Mouse (Mus musculus) CH12.LX (cell line): ENCODE results near the gene Alox12e. TPM values are rescaled to one million over a fixed set of nuclear protein-coding genes. Genes with fewer than 3 reads are reported as not detected.

ENCODE experiments used
- DNase-seq: peaks from one replicate; pipeline ENCODE4 v3.0.0-alpha.2; 2013; ENCODE audit errors: extremely low read depth
- H3K27ac ChIP-seq: 2 replicates; pipeline ENCODE4 v1.5.1; 2012; ENCODE audit warnings: low read depth, mild to moderate bottlenecking, control low read depth, moderate library complexity; ENCODE audit not compliant: insufficient read depth
- H3K27me3 ChIP-seq: replicated peaks from 2 replicates; pipeline ENCODE3; 2012; ENCODE audit warnings: inconsistent platforms
- H3K36me3 ChIP-seq, 2 experiments: replicated peaks in 1 of 2; 2 replicates each; pipeline versions ENCODE3 to v1.6.1; 2012; ENCODE audit warnings: inconsistent platforms in 1 of 2, low read length in 1 of 2, mild to moderate bottlenecking in 1 of 2, mixed read lengths in 1 of 2, moderate library complexity in 1 of 2; ENCODE audit not compliant: control insufficient read depth in 1 of 2, insufficient read depth in 1 of 2
- H3K4me1 ChIP-seq, 2 experiments: 2 replicates each; pipeline ENCODE4 v1.6.1; 2012; ENCODE audit warnings: inconsistent platforms in 1 of 2, moderate library complexity in 1 of 2; ENCODE audit not compliant: insufficient read depth in 2 of 2, control insufficient read depth in 1 of 2
- H3K4me2 ChIP-seq: 2 replicates; pipeline ENCODE4 v1.6.1; 2012; ENCODE audit warnings: low read depth, mild to moderate bottlenecking, control low read depth; ENCODE audit not compliant: poor library complexity, insufficient read depth, severe bottlenecking
- H3K4me3 ChIP-seq, 3 experiments: fragments of 150-350 bp in 1 of 3; sonication (generic) in 1 of 3; replicated peaks in 1 of 3; 2 replicates each; pipeline versions ENCODE3 to v1.5.1; 2011 to 2012; ENCODE audit warnings: low read depth in 2 of 3, low read length in 2 of 3, mild to moderate bottlenecking in 2 of 3, moderate library complexity in 2 of 3, control low read depth in 1 of 3, improper control_type of control experiment in 1 of 3, inconsistent platforms in 1 of 3, mixed read lengths in 1 of 3; ENCODE audit not compliant: poor library complexity in 1 of 3
- H3K79me2 ChIP-seq: replicated peaks from 2 replicates; pipeline ENCODE4 v1.6.1; 2012; ENCODE audit warnings: mild to moderate bottlenecking, moderate library complexity; ENCODE audit not compliant: control insufficient read depth, poor library complexity, insufficient read depth, severe bottlenecking; ENCODE audit errors: extremely low read depth
- H3K9ac ChIP-seq: 2 replicates; pipeline ENCODE4 v1.6.1; 2012; ENCODE audit warnings: low read depth, mild to moderate bottlenecking, control low read depth, moderate library complexity; ENCODE audit not compliant: insufficient read depth
- H3K9me3 ChIP-seq: replicated peaks from 2 replicates; pipeline ENCODE3; 2012; ENCODE audit warnings: low read length, inconsistent platforms, mixed read lengths
- CHD1 ChIP-seq: IDR thresholded peaks from 2 replicates; pipeline ENCODE4 v1.6.1; 2012; ENCODE audit warnings: low read depth, low read length, improper control_type of control experiment, inconsistent platforms
- CHD2 ChIP-seq: IDR thresholded peaks from 2 replicates; pipeline ENCODE4 v1.6.1; 2011; ENCODE audit warnings: low read length, improper control_type of control experiment
- ETS1 ChIP-seq: conservative IDR thresholded peaks from 2 replicates; pipeline ENCODE4 v1.6.1; 2012; ENCODE audit warnings: low read depth, mild to moderate bottlenecking, inconsistent platforms, low read length, improper control_type of control experiment, moderate library complexity
- IRF4 ChIP-seq: IDR thresholded peaks from 2 replicates; pipeline ENCODE4 v1.6.1; 2014; ENCODE audit warnings: low read depth, mild to moderate bottlenecking, inconsistent platforms, low read length, improper control_type of control experiment
- JUND ChIP-seq: conservative IDR thresholded peaks from 2 replicates; pipeline ENCODE4 v1.6.1; 2011; ENCODE audit warnings: low read depth, low read length, improper control_type of control experiment
- KAT2A ChIP-seq: IDR thresholded peaks from 2 replicates; pipeline ENCODE4 v1.6.1; 2012; ENCODE audit warnings: low read length, improper control_type of control experiment, inconsistent platforms; ENCODE audit not compliant: insufficient replicate concordance
- MAFK ChIP-seq: IDR thresholded peaks from 2 replicates; pipeline ENCODE4 v1.6.1; 2011; ENCODE audit warnings: low read length, improper control_type of control experiment; ENCODE audit not compliant: insufficient replicate concordance
- MAX ChIP-seq: IDR thresholded peaks from 2 replicates; pipeline ENCODE4 v1.6.1; 2011; ENCODE audit warnings: low read length, improper control_type of control experiment
- MEF2A ChIP-seq: IDR thresholded peaks from 2 replicates; pipeline ENCODE4 v1.6.1; 2014; ENCODE audit warnings: low read depth, mild to moderate bottlenecking, inconsistent platforms, low read length, improper control_type of control experiment, borderline replicate concordance
- MYC ChIP-seq: IDR thresholded peaks from 2 replicates; pipeline ENCODE4 v1.6.1; 2011; ENCODE audit warnings: low read depth, mild to moderate bottlenecking, improper control_type of control experiment, low read length
- RCOR1 ChIP-seq: conservative IDR thresholded peaks from 2 replicates; pipeline ENCODE4 v1.6.1; 2012; ENCODE audit warnings: low read depth, mild to moderate bottlenecking, inconsistent platforms, low read length, improper control_type of control experiment
- SMC3 ChIP-seq: IDR thresholded peaks from 2 replicates; pipeline ENCODE4 v1.6.1; 2011; ENCODE audit warnings: low read depth, low read length, improper control_type of control experiment
- ZC3H11A ChIP-seq: IDR thresholded peaks from 2 replicates; pipeline ENCODE4 v1.6.1; 2012; ENCODE audit warnings: low read depth, mild to moderate bottlenecking, inconsistent platforms, low read length, improper control_type of control experiment
- ZKSCAN1 ChIP-seq: IDR thresholded peaks from 2 replicates; pipeline ENCODE4 v1.6.1; 2012; ENCODE audit warnings: low read depth, inconsistent platforms, low read length, improper control_type of control experiment, borderline replicate concordance
- ZMIZ1 ChIP-seq: IDR thresholded peaks from 2 replicates; pipeline ENCODE4 v1.6.1; 2012; ENCODE audit warnings: low read depth, mild to moderate bottlenecking, inconsistent platforms, low read length, improper control_type of control experiment
- dilution Hi-C: fragments of 300-500 bp; cut with MboI; formaldehyde crosslinking; loops from 2 replicates; pipeline ENCODE4 v1.14.3; 2020; ENCODE audit warnings: low sequenced_read_pairs; ENCODE audit not compliant: extremely low pct_unique_long_range_greater_than_20kb, extremely low pct_ligation_motif_present
- in situ Hi-C: fragments of 300-500 bp; cut with MboI; formaldehyde crosslinking; loops from 3 replicates; pipeline ENCODE4 v1.14.3; 2019; ENCODE audit warnings: low sequenced_read_pairs, low pct_ligation_motif_present, low pct_unique_long_range_greater_than_20kb, mixed read lengths
- polyA plus RNA-seq: library from polyadenylated mRNA; unstranded; fragments of >175 nt; gene quantifications from 2 replicates; pipeline ENCODE4 v1.2.1, GENCODE M21; 2012; ENCODE audit warnings: low read depth; ENCODE audit not compliant: insufficient read length
- total RNA-seq, 2 experiments: library from RNA; depleted of rRNA; stranded (reverse); fragments of 300-350 nt in 1 of 2; fragments of >200 nt in 1 of 2; gene quantifications; 2 replicates each; pipeline ENCODE4 v1.2.3; 2012 to 2014

Gene Alox12e
- total and polyA plus RNA-seq, 3 experiments = 0.21 TPM; not detected in 2

GRCm38 (mm10) chr11:70271641-70272040, 50.8 kb downstream of the Alox12e start:
- H3K27ac ChIP-seq = no peak overlapping the region
- in situ Hi-C loops (no loop called here), dilution Hi-C loops (no loop called here)
- H3K4me1 ChIP-seq = no peaks in the 10 kb centered on the region
- H3K36me3 ChIP-seq = no peaks in the 10 kb centered on the region
- H3K4me3 ChIP-seq = no peak overlapping the region
- H3K9ac ChIP-seq = no peak overlapping the region
- no peak for DNase-seq
- no peaks in the 10 kb centered on the region for H3K9me3 ChIP-seq
- no peaks in the 10 kb centered on the region for H3K79me2 ChIP-seq
- H3K27me3 ChIP-seq = peaks cover 43% of the 10 kb centered on the region
- TF ChIP-seq ETS1 = no peak
- no peak for TF ChIP-seq KAT2A
- TF ChIP-seq ZC3H11A = no peak
- no peak for TF ChIP-seq IRF4
- no peak for TF ChIP-seq MAFK
- TF ChIP-seq RCOR1 = no peak
- TF ChIP-seq MAX = no peak
- no peak for TF ChIP-seq ZKSCAN1
- TF ChIP-seq SMC3 = no peak
- TF ChIP-seq CHD2 = no peak
- no peak for TF ChIP-seq MYC
- no peak for TF ChIP-seq ZMIZ1
- TF ChIP-seq CHD1 = no peak
- TF ChIP-seq, all 38 proteins: peak for 0
- no peak overlapping the region for H3K4me2 ChIP-seq

DNA sequence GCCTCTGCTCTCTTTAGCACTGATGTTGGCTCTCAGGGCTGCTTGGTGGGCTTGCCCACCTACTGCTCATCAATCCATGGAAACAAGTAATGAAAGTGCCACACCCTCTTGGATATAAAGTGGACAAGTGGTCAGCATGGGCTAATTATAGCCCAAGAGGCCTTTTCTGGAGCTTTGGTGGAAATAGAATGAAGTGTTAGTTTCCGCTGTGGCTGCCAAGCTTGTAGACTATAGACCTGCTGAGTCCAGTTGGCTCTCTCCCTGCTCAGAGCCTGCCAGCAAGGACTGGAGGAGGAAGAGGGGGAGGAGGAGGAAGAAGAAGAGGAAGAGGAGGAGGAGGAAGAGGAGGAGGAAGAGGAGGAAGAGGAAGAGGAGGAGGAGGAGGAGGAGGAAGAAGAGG, 56.0 kb downstream of the Alox12e start:
- DNase-seq = no peak
- dilution Hi-C loops = no loop called here
- Histone ChIP-seq H3K4me1 (peaks cover 3 to 5% of the 10 kb centered on the region in 2 experiments; a peak in 2 of 4 replicates), H3K27ac (no peak overlapping the region), H3K4me3 (no peak overlapping the region), H3K36me3 (no peaks in the 10 kb centered on the region), H3K79me2 (no peaks in the 10 kb centered on the region), H3K9me3 (peaks cover 2% of the 10 kb centered on the region), H3K4me2 (no peak overlapping the region), H3K27me3 (peaks cover 53% of the 10 kb centered on the region), H3K9ac (no peak overlapping the region)
- TF ChIP-seq MEF2A (no peak), CHD2 (no peak), JUND (no peak), IRF4 (no peak)
- in situ Hi-C loops = no loop called here
